Mouse (Mus musculus) liver, postnatal 0 days (tissue): ENCODE measurements at regions not wholly inside any gene's neighbourhood (a gene's known extent, or its start where the extent isn't known, plus 50 kb on each side); places are given as distances from the start of the nearest gene placed in this dataset.

Experiments used
- CTCF ChIP-seq: sonication (generic); IDR thresholded peaks from 2 replicates; pipeline ENCODE4 v1.5.1; 2016; ENCODE audit warnings: antibody characterized with exemption, low read depth
- EP300 ChIP-seq: IDR thresholded peaks from 2 replicates; pipeline ENCODE4 v1.6.1; 2016; ENCODE audit warnings: antibody characterized with exemption, low read depth, mild to moderate bottlenecking

GRCm38 (mm10) chr8:37099727-37100126 lies 106.3 kb downstream of the AI429214 start:
- TF ChIP-seq CTCF (no peak), EP300 (no peak)
